Mouse (Mus musculus) kidney, embryonic 14.5 days (tissue): Measurements from ENCODE around the gene Tsks. TPM values are rescaled to one million over a fixed set of nuclear protein-coding genes. Genes with fewer than 3 reads are reported as not detected.

ENCODE experiments used
- ATAC-seq: fragments of 200-750 bp; cut with Nextera tagmentation; 2 replicates; pipeline ENCODE4 v1.8.0; 2017; ENCODE audit warnings: moderate number of reproducible peaks, mild to moderate bottlenecking, moderate TSS enrichment, moderate library complexity; ENCODE audit not compliant: low FRiP score, low TSS enrichment
- H3K27ac ChIP-seq: fragments of 300-500 bp; sonication (generic); 2 replicates; pipeline ENCODE4 v1.5.1; 2014; ENCODE audit warnings: low read depth, mild to moderate bottlenecking, low read length, moderate library complexity, mixed read lengths
- H3K27me3 ChIP-seq: fragments of 300-500 bp; sonication (generic); 2 replicates; pipeline ENCODE4 v1.6.1; 2014; ENCODE audit warnings: mild to moderate bottlenecking, low read length; ENCODE audit not compliant: control insufficient read depth, insufficient read depth
- H3K36me3 ChIP-seq: fragments of 300-500 bp; sonication (generic); 2 replicates; pipeline ENCODE4 v1.6.1; 2014; ENCODE audit warnings: low read length, mixed read lengths; ENCODE audit not compliant: control insufficient read depth, insufficient read depth
- H3K4me1 ChIP-seq: fragments of 300-500 bp; sonication (generic); 2 replicates; pipeline ENCODE4 v1.6.1; 2014; ENCODE audit warnings: low read length, mixed read lengths; ENCODE audit not compliant: control insufficient read depth, insufficient read depth
- H3K4me2 ChIP-seq: fragments of 300-500 bp; sonication (generic); replicated peaks from 2 replicates; pipeline ENCODE4 v1.6.1; 2014; ENCODE audit warnings: low read depth, mild to moderate bottlenecking, low read length
- H3K4me3 ChIP-seq: fragments of 300-500 bp; sonication (generic); 2 replicates; pipeline ENCODE4 v1.5.1; 2014; ENCODE audit warnings: mild to moderate bottlenecking, low read length
- H3K9ac ChIP-seq: fragments of 300-500 bp; sonication (generic); 2 replicates; pipeline ENCODE4 v1.6.1; 2014; ENCODE audit warnings: low read depth, mild to moderate bottlenecking, low read length, moderate library complexity
- H3K9me3 ChIP-seq: fragments of 300-500 bp; sonication (generic); 2 replicates; pipeline ENCODE4 v1.6.1; 2016; ENCODE audit warnings: low read length; ENCODE audit not compliant: control insufficient read depth
- WGBS: fragments of 180-500 bp; shearing (Covaris S2); extraction: QIAGEN DNeasy Blood & Tissue Kit; methylation state at CpG from one replicate; pipeline ENCODE4 v1.1.7; 2014; 5-methylcytosine and 5-hydroxymethylcytosine counted together
- polyA plus RNA-seq: library from polyadenylated mRNA; unstranded; fragments of >200 nt; fragmentation: Nextera tagmentation; extraction: Ambion mirVana; gene quantifications from 2 replicates; pipeline ENCODE4 v1.2.1, GENCODE M21; 2014

The Tsks gene
- polyA plus RNA-seq, 1 experiment from 2014 or later = not detected

- H3K27ac ChIP-seq = no peak overlapping the region
- H3K4me3 ChIP-seq = no peak overlapping the region
- peaks cover 8% of the 10 kb centered on the region for H3K4me1 ChIP-seq
- no peaks in the 10 kb centered on the region for H3K36me3 ChIP-seq
- 61% methylated on average over 5 of the region's 5 CpGs for WGBS
- no peak overlapping the region for H3K9ac ChIP-seq
- H3K9me3 ChIP-seq = no peaks in the 10 kb centered on the region
- H3K27me3 ChIP-seq = peaks cover 6% of the 10 kb centered on the region; the same call in 1 of the 2 replicates
- no peak for ATAC-seq
- H3K4me2 ChIP-seq = no peak overlapping the region
Measured at GRCm38 (mm10) chr7:44955628-44956027, 12.6 kb downstream of the Tsks start.

GRCm38 (mm10) chr7:44956266-44956665 lies 13.3 kb downstream of the Tsks start:
- Histone ChIP-seq H3K4me1 (peaks cover 8% of the 10 kb centered on the region), H3K27ac (no peak overlapping the region), H3K27me3 (peaks cover 4% of the 10 kb centered on the region; the same call in 1 of the 2 replicates), H3K36me3 (no peaks in the 10 kb centered on the region; the same call in 1 of the 2 replicates), H3K4me2 (no peak overlapping the region), H3K4me3 (no peak overlapping the region), H3K9ac (no peak overlapping the region), H3K9me3 (no peaks in the 10 kb centered on the region)
- 63% methylated on average over 6 of the region's 6 CpGs for WGBS
- no peak for ATAC-seq

- no peaks in the 10 kb centered on the region for H3K9me3 ChIP-seq
- H3K4me3 ChIP-seq = no peak overlapping the region
- H3K4me1 ChIP-seq = 0 out of 2 replicates have a peak, but pooled peaks cover under 1% of the 10 kb centered on the region
- H3K4me2 ChIP-seq = no peak overlapping the region
- peaks cover 4% of the 10 kb centered on the region; the same call in 1 of the 2 replicates for H3K36me3 ChIP-seq
- 67% methylated on average over 20 of the region's 20 CpGs for WGBS
- no peak for ATAC-seq
- no peaks in the 10 kb centered on the region for H3K27me3 ChIP-seq
- H3K9ac ChIP-seq = no peak overlapping the region
- no peak overlapping the region for H3K27ac ChIP-seq
Measured at GRCm38 (mm10) chr7:44957183-44957835, 14.3 kb downstream of the Tsks start.

GRCm38 (mm10) chr7:44958208-44958607 lies 15.2 kb downstream of the Tsks start:
- no peak for ATAC-seq
- no peak overlapping the region for H3K27ac ChIP-seq
- H3K9me3 ChIP-seq = no peaks in the 10 kb centered on the region
- peaks cover 11% of the 10 kb centered on the region; the same call in 1 of the 2 replicates for H3K36me3 ChIP-seq
- 59% methylated on average over 7 of the region's 7 CpGs for WGBS
- no peak overlapping the region for H3K4me3 ChIP-seq
- no peak overlapping the region for H3K9ac ChIP-seq
- no peaks in the 10 kb centered on the region for H3K27me3 ChIP-seq
- H3K4me2 ChIP-seq = no peak overlapping the region
- no peaks in the 10 kb centered on the region for H3K4me1 ChIP-seq

- WGBS = 90% methylated on average over 8 of the region's 8 CpGs
- H3K9me3 ChIP-seq = no peaks in the 10 kb centered on the region
- ATAC-seq = no peak
- H3K27me3 ChIP-seq = no peaks in the 10 kb centered on the region
- H3K36me3 ChIP-seq = peaks cover 15% of the 10 kb centered on the region; the same call in 1 of the 2 replicates
- no peak overlapping the region for H3K4me3 ChIP-seq
- H3K9ac ChIP-seq = no peak overlapping the region
- H3K4me2 ChIP-seq = no peak overlapping the region
- no peaks in the 10 kb centered on the region for H3K4me1 ChIP-seq
- no peak overlapping the region for H3K27ac ChIP-seq
Measured at GRCm38 (mm10) chr7:44959281-44959680, 16.3 kb downstream of the Tsks start.

GRCm38 (mm10) chr7:44959874-44960511 lies 17.0 kb downstream of the Tsks start:
- H3K4me3 ChIP-seq = no peak overlapping the region
- H3K27ac ChIP-seq = no peak overlapping the region
- no peaks in the 10 kb centered on the region for H3K9me3 ChIP-seq
- no peaks in the 10 kb centered on the region for H3K4me1 ChIP-seq
- no peaks in the 10 kb centered on the region for H3K27me3 ChIP-seq
- ATAC-seq = no peak
- peaks cover 15% of the 10 kb centered on the region; the same call in 1 of the 2 replicates for H3K36me3 ChIP-seq
- no peak overlapping the region for H3K4me2 ChIP-seq
- H3K9ac ChIP-seq = no peak overlapping the region
- 77% methylated on average over 10 of the region's 10 CpGs for WGBS

- H3K9ac ChIP-seq = no peak overlapping the region
- no peak overlapping the region for H3K27ac ChIP-seq
- no peak for ATAC-seq
- no peak overlapping the region for H3K4me2 ChIP-seq
- H3K4me1 ChIP-seq = no peaks in the 10 kb centered on the region
- whole genome bisulfite sequencing = 81% methylated on average over 13 of the region's 13 CpGs
- no peaks in the 10 kb centered on the region for H3K27me3 ChIP-seq
- no peaks in the 10 kb centered on the region for H3K9me3 ChIP-seq
- peaks cover 19% of the 10 kb centered on the region for H3K36me3 ChIP-seq
- H3K4me3 ChIP-seq = no peak overlapping the region
Measured at GRCm38 (mm10) chr7:44960512-44960910, 17.5 kb downstream of the Tsks start.

- no peak overlapping the region for H3K4me2 ChIP-seq
- H3K9me3 ChIP-seq = no peaks in the 10 kb centered on the region
- no peak overlapping the region for H3K27ac ChIP-seq
- H3K4me3 ChIP-seq = no peak overlapping the region
- no peak overlapping the region for H3K9ac ChIP-seq
- no peak for ATAC-seq
- whole genome bisulfite sequencing = 68% methylated on average over 8 of the region's 8 CpGs
- no peaks in the 10 kb centered on the region for H3K4me1 ChIP-seq
- peaks cover 24% of the 10 kb centered on the region for H3K36me3 ChIP-seq
- no peaks in the 10 kb centered on the region for H3K27me3 ChIP-seq
Measured at GRCm38 (mm10) chr7:44962337-44962736, 19.3 kb downstream of the Tsks start.

- Histone ChIP-seq H3K4me3 (no peak overlapping the region), H3K4me1 (no peaks in the 10 kb centered on the region), H3K36me3 (peaks cover 26% of the 10 kb centered on the region), H3K27ac (no peak overlapping the region), H3K4me2 (no peak overlapping the region), H3K9ac (no peak overlapping the region), H3K27me3 (no peaks in the 10 kb centered on the region), H3K9me3 (no peaks in the 10 kb centered on the region)
- WGBS = 95% methylated on average over 5 of the region's 5 CpGs
- ATAC-seq = no peak
Measured at GRCm38 (mm10) chr7:44962831-44963230, 19.8 kb downstream of the Tsks start.
